Mouse (Mus musculus) CH12.LX (cell line): ENCODE measurements around the gene Hdac9. TPM values are rescaled to one million over a fixed set of nuclear protein-coding genes. Genes with fewer than 3 reads are reported as not detected.

Experiments used
- DNase-seq: peaks from one replicate; pipeline ENCODE4 v3.0.0-alpha.2; 2013; ENCODE audit errors: extremely low read depth
- H3K27ac ChIP-seq: 2 replicates; pipeline ENCODE4 v1.5.1; 2012; ENCODE audit warnings: low read depth, mild to moderate bottlenecking, control low read depth, moderate library complexity; ENCODE audit not compliant: insufficient read depth
- H3K27me3 ChIP-seq: replicated peaks from 2 replicates; pipeline ENCODE3; 2012; ENCODE audit warnings: inconsistent platforms
- H3K36me3 ChIP-seq, 2 experiments: replicated peaks in 1 of 2; 2 replicates each; pipeline versions ENCODE3 to v1.6.1; 2012; ENCODE audit warnings: inconsistent platforms in 1 of 2, low read length in 1 of 2, mild to moderate bottlenecking in 1 of 2, mixed read lengths in 1 of 2, moderate library complexity in 1 of 2; ENCODE audit not compliant: control insufficient read depth in 1 of 2, insufficient read depth in 1 of 2
- H3K4me1 ChIP-seq, 2 experiments: 2 replicates each; pipeline ENCODE4 v1.6.1; 2012; ENCODE audit warnings: inconsistent platforms in 1 of 2, moderate library complexity in 1 of 2; ENCODE audit not compliant: insufficient read depth in 2 of 2, control insufficient read depth in 1 of 2
- H3K4me2 ChIP-seq: 2 replicates; pipeline ENCODE4 v1.6.1; 2012; ENCODE audit warnings: low read depth, mild to moderate bottlenecking, control low read depth; ENCODE audit not compliant: poor library complexity, insufficient read depth, severe bottlenecking
- H3K4me3 ChIP-seq, 3 experiments: fragments of 150-350 bp in 1 of 3; sonication (generic) in 1 of 3; replicated peaks in 1 of 3; 2 replicates each; pipeline versions ENCODE3 to v1.5.1; 2011 to 2012; ENCODE audit warnings: low read depth in 2 of 3, low read length in 2 of 3, mild to moderate bottlenecking in 2 of 3, moderate library complexity in 2 of 3, control low read depth in 1 of 3, improper control_type of control experiment in 1 of 3, inconsistent platforms in 1 of 3, mixed read lengths in 1 of 3; ENCODE audit not compliant: poor library complexity in 1 of 3
- H3K79me2 ChIP-seq: replicated peaks from 2 replicates; pipeline ENCODE4 v1.6.1; 2012; ENCODE audit warnings: mild to moderate bottlenecking, moderate library complexity; ENCODE audit not compliant: control insufficient read depth, poor library complexity, insufficient read depth, severe bottlenecking; ENCODE audit errors: extremely low read depth
- H3K9ac ChIP-seq: 2 replicates; pipeline ENCODE4 v1.6.1; 2012; ENCODE audit warnings: low read depth, mild to moderate bottlenecking, control low read depth, moderate library complexity; ENCODE audit not compliant: insufficient read depth
- H3K9me3 ChIP-seq: replicated peaks from 2 replicates; pipeline ENCODE3; 2012; ENCODE audit warnings: low read length, inconsistent platforms, mixed read lengths
- CHD1 ChIP-seq: IDR thresholded peaks from 2 replicates; pipeline ENCODE4 v1.6.1; 2012; ENCODE audit warnings: low read depth, low read length, improper control_type of control experiment, inconsistent platforms
- CHD2 ChIP-seq: IDR thresholded peaks from 2 replicates; pipeline ENCODE4 v1.6.1; 2011; ENCODE audit warnings: low read length, improper control_type of control experiment
- CTCF ChIP-seq, 2 experiments: IDR thresholded peaks in 1 of 2; conservative IDR thresholded peaks in 1 of 2; 2 replicates each; pipeline ENCODE4 v1.5.1; 2011 to 2012; ENCODE audit warnings: low read depth in 2 of 2, low read length in 2 of 2, improper control_type of control experiment in 1 of 2, inconsistent platforms in 1 of 2, mild to moderate bottlenecking in 1 of 2, moderate library complexity in 1 of 2
- E2F4 ChIP-seq: IDR thresholded peaks from 2 replicates; pipeline ENCODE4 v1.6.1; 2011; ENCODE audit warnings: low read depth, low read length, improper control_type of control experiment; ENCODE audit not compliant: insufficient replicate concordance
- EP300 ChIP-seq: IDR thresholded peaks from 2 replicates; pipeline ENCODE4 v1.6.1; 2011; ENCODE audit warnings: low read length, improper control_type of control experiment
- IRF4 ChIP-seq: IDR thresholded peaks from 2 replicates; pipeline ENCODE4 v1.6.1; 2014; ENCODE audit warnings: low read depth, mild to moderate bottlenecking, inconsistent platforms, low read length, improper control_type of control experiment
- KAT2A ChIP-seq: IDR thresholded peaks from 2 replicates; pipeline ENCODE4 v1.6.1; 2012; ENCODE audit warnings: low read length, improper control_type of control experiment, inconsistent platforms; ENCODE audit not compliant: insufficient replicate concordance
- MAZ ChIP-seq: IDR thresholded peaks from 2 replicates; pipeline ENCODE4 v1.6.1; 2012; ENCODE audit warnings: low read depth, mild to moderate bottlenecking, inconsistent platforms, low read length, improper control_type of control experiment, moderate library complexity
- MEF2A ChIP-seq: IDR thresholded peaks from 2 replicates; pipeline ENCODE4 v1.6.1; 2014; ENCODE audit warnings: low read depth, mild to moderate bottlenecking, inconsistent platforms, low read length, improper control_type of control experiment, borderline replicate concordance
- MYC ChIP-seq: IDR thresholded peaks from 2 replicates; pipeline ENCODE4 v1.6.1; 2011; ENCODE audit warnings: low read depth, mild to moderate bottlenecking, improper control_type of control experiment, low read length
- NELFE ChIP-seq: IDR thresholded peaks from 2 replicates; pipeline ENCODE4 v1.6.1; 2011; ENCODE audit warnings: low read depth, low read length, improper control_type of control experiment
- PAX5 ChIP-seq: IDR thresholded peaks from 2 replicates; pipeline ENCODE4 v1.6.1; 2012; ENCODE audit warnings: low read length, inconsistent platforms, mixed read lengths
- POLR2AphosphoS2 ChIP-seq: IDR thresholded peaks from 2 replicates; pipeline ENCODE4 v1.6.1; 2011; ENCODE audit warnings: low read depth, low read length, improper control_type of control experiment
- RAD21 ChIP-seq: IDR thresholded peaks from 2 replicates; pipeline ENCODE4 v1.6.1; 2011; ENCODE audit warnings: low read depth, mild to moderate bottlenecking, low read length, improper control_type of control experiment, moderate library complexity
- RCOR1 ChIP-seq: conservative IDR thresholded peaks from 2 replicates; pipeline ENCODE4 v1.6.1; 2012; ENCODE audit warnings: low read depth, mild to moderate bottlenecking, inconsistent platforms, low read length, improper control_type of control experiment
- SMC3 ChIP-seq: IDR thresholded peaks from 2 replicates; pipeline ENCODE4 v1.6.1; 2011; ENCODE audit warnings: low read depth, low read length, improper control_type of control experiment
- TBP ChIP-seq: conservative IDR thresholded peaks from 2 replicates; pipeline ENCODE4 v1.6.1; 2011; ENCODE audit warnings: low read depth, low read length, improper control_type of control experiment
- TCF12 ChIP-seq: IDR thresholded peaks from 2 replicates; pipeline ENCODE4 v1.6.1; 2014; ENCODE audit warnings: low read depth, mild to moderate bottlenecking, inconsistent platforms, low read length, improper control_type of control experiment
- UBTF ChIP-seq: IDR thresholded peaks from 2 replicates; pipeline ENCODE4 v1.6.1; 2012; ENCODE audit warnings: low read depth, mild to moderate bottlenecking, inconsistent platforms, low read length, improper control_type of control experiment, moderate library complexity
- USF2 ChIP-seq: conservative IDR thresholded peaks from 2 replicates; pipeline ENCODE4 v1.6.1; 2011; ENCODE audit warnings: low read depth, low read length, improper control_type of control experiment
- ZKSCAN1 ChIP-seq: IDR thresholded peaks from 2 replicates; pipeline ENCODE4 v1.6.1; 2012; ENCODE audit warnings: low read depth, inconsistent platforms, low read length, improper control_type of control experiment, borderline replicate concordance
- ZMIZ1 ChIP-seq: IDR thresholded peaks from 2 replicates; pipeline ENCODE4 v1.6.1; 2012; ENCODE audit warnings: low read depth, mild to moderate bottlenecking, inconsistent platforms, low read length, improper control_type of control experiment
- ZNF384 ChIP-seq: IDR thresholded peaks from 2 replicates; pipeline ENCODE4 v1.6.1; 2012; ENCODE audit warnings: low read depth, low read length, improper control_type of control experiment, inconsistent platforms
- dilution Hi-C: fragments of 300-500 bp; cut with MboI; formaldehyde crosslinking; loops from 2 replicates; pipeline ENCODE4 v1.14.3; 2020; ENCODE audit warnings: low sequenced_read_pairs; ENCODE audit not compliant: extremely low pct_unique_long_range_greater_than_20kb, extremely low pct_ligation_motif_present
- in situ Hi-C: fragments of 300-500 bp; cut with MboI; formaldehyde crosslinking; loops from 3 replicates; pipeline ENCODE4 v1.14.3; 2019; ENCODE audit warnings: low sequenced_read_pairs, low pct_ligation_motif_present, low pct_unique_long_range_greater_than_20kb, mixed read lengths
- polyA plus RNA-seq: library from polyadenylated mRNA; unstranded; fragments of >175 nt; gene quantifications from 2 replicates; pipeline ENCODE4 v1.2.1, GENCODE M21; 2012; ENCODE audit warnings: low read depth; ENCODE audit not compliant: insufficient read length
- total RNA-seq, 2 experiments: library from RNA; depleted of rRNA; stranded (reverse); fragments of 300-350 nt in 1 of 2; fragments of >200 nt in 1 of 2; gene quantifications; 2 replicates each; pipeline ENCODE4 v1.2.3; 2012 to 2014

The Hdac9 gene
- total and polyA plus RNA-seq, 3 experiments = 0.04 to 0.38 (median 0.17) TPM

GRCm38 (mm10) chr12:34378637-34379036 lies 538.3 kb downstream of the Hdac9 start:
- Histone ChIP-seq H3K79me2 (no peaks in the 10 kb centered on the region), H3K4me2 (no peak overlapping the region), H3K9me3 (no peaks in the 10 kb centered on the region), H3K27ac (no peak overlapping the region), H3K4me1 (no peaks in the 10 kb centered on the region), H3K9ac (no peak overlapping the region), H3K27me3 (no peaks in the 10 kb centered on the region), H3K36me3 (no peaks in the 10 kb centered on the region), H3K4me3 (no peak overlapping the region)
- in situ Hi-C loops = no loop called here
- dilution Hi-C loops = no loop called here
- DNase-seq = no peak
- TF ChIP-seq ZNF384 (no peak), ZKSCAN1 (no peak), USF2 (no peak), SMC3 (no peak), TBP (no peak), POLR2AphosphoS2 (no peak), PAX5 (no peak), IRF4 (no peak), CHD1 (no peak), E2F4 (no peak), RAD21 (no peak), ZMIZ1 (no peak), MAZ (no peak), TCF12 (no peak), KAT2A (no peak)
- TF ChIP-seq, all 38 proteins: peak for 0

GRCm38 (mm10) chr12:34351906-34352305 lies 565.0 kb downstream of the Hdac9 start:
- Histone ChIP-seq H3K27ac (no peak overlapping the region), H3K79me2 (no peaks in the 10 kb centered on the region), H3K4me2 (no peak overlapping the region), H3K4me3 (no peak overlapping the region), H3K27me3 (no peaks in the 10 kb centered on the region), H3K4me1 (no peaks in the 10 kb centered on the region), H3K9me3 (no peaks in the 10 kb centered on the region), H3K36me3 (no peaks in the 10 kb centered on the region), H3K9ac (no peak overlapping the region)
- in situ Hi-C loops = no loop called here
- TF ChIP-seq CHD2 (no peak), NELFE (no peak), CHD1 (no peak), EP300 (no peak), USF2 (no peak), MEF2A (no peak), MAZ (no peak), CTCF (conservative IDR thresholded peaks at IDR 0.05 in 1 of 2, IDR thresholded peaks at IDR 0.05 in 1 of 2; ENCODE audit: low read depth in 2 of 2, low read length in 2 of 2) (no peak), RCOR1 (no peak), ZKSCAN1 (no peak), ZMIZ1 (no peak), UBTF (no peak), ZNF384 (no peak), SMC3 (no peak), PAX5 (no peak), E2F4 (no peak), MYC (no peak)
- no peak for DNase-seq
- dilution Hi-C loops = no loop called here
